Mouse (Mus musculus): ENCODE measurements at regions not wholly inside any gene's neighbourhood (a gene's known extent, or its start where the extent isn't known, plus 50 kb on each side); places are given as distances from the start of the nearest gene placed in this dataset.

DNA sequence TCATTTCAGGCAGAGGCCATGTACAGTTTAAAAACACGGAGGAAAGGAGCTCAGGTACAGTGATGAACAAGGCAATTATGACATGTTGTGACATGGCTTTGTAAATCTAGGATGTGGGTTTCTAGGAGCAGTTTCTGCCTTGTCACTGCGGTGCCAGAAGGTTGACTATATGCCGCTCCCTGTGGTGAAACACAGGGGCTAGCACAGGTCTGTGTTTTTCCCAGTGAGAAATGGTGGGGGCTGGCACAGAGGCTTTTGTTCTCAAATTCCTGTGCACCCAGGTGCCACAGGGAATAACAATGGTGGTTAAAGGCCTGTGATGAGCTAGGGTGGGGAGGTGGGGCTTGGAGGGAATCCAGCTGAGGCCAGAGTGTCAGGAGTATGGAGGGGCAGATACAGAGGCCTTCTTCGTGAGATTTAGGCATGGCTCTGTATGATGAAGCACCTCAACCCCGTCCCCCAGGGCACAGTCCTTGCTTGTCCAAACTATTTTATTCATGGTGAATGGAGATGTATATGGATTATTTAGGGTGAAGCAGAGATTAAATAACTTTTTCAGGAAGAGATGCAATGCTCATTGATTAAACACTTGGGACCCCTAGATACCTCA, 80.0 kb upstream of the Inhba start:
- TF ChIP-seq CTCF (IDR thresholded peaks at IDR 0.05; ENCODE audit: low read depth): no peak
- no peak for TF ChIP-seq EP300 (IDR thresholded peaks at IDR 0.05; ENCODE audit: low read depth)

Measured in liver, embryonic 14.5 days (tissue).